8 mouse cellular contexts compared by ENCODE assay signal in genomic region chr6:47877461-47878132, GRCm38 (mm10). TPM values are rescaled to one million over a fixed set of nuclear protein-coding genes. Genes with fewer than 3 reads are reported as not detected.
DNase-seq lines count a peak whose midpoint lies in the region; ATAC-seq lines count a peak whose summit lies in the region.

No protein-coding gene starts in this region.

- peak; percentile 91 for DNase-seq in ZHBTc4 (ENCODE audit: low read depth, low spot score)
- DNase-seq in gastrocnemius, adult 8-10 months (ENCODE audit: low spot score in 2 of 2) = peak; percentile 83 to 87
- DNase-seq in induced T-regulatory cell, adult 2 months (ENCODE audit: low read depth) = peak; percentile 82
- peak; percentile 76 to 89 for DNase-seq in left cerebral cortex, adult 9 months (ENCODE audit: low spot score in 2 of 2)
- peak; percentile 85 for DNase-seq in right cerebral cortex, postnatal 14 days
- peak; percentile 87 to 92 for DNase-seq in urinary bladder, postnatal 36 days (ENCODE audit: low spot score in 2 of 2)

- ATAC-seq in common myeloid progenitor, adult 5-6 weeks (replicated peaks; ENCODE audit: low read depth, poor library complexity, severe bottlenecking) = peak; percentile 92
- ATAC-seq in megakaryocyte progenitor cell, adult 5-6 weeks (replicated peaks; ENCODE audit: poor library complexity) = peak; percentile 95

RNA-seq across cellular contexts. Expression of gene Zfp282, which starts 0.6 kb away (rescaled TPM):
- total RNA-seq in common myeloid progenitor, adult 5-6 weeks (2017) = 15.1 and 16.9 TPM in 2 replicates
- total RNA-seq in gastrocnemius, adult 8-10 months (2022) = 1 to 10 TPM; 4.7 to 5.9 (median 4.9) TPM
- 6.5 and 7.6 TPM in 2 replicates for total RNA-seq in megakaryocyte progenitor cell, adult 5-6 weeks (2015)
- 10.9 and 12.2 TPM in 2 replicates for total RNA-seq in megakaryocyte progenitor cell, adult 5-6 weeks (2017)

RNA-seq across cellular contexts. Expression of gene Zfp398, which starts 42.1 kb away (rescaled TPM):
- total RNA-seq in common myeloid progenitor, adult 5-6 weeks (2017) = 21.2 and 21.8 TPM in 2 replicates
- total RNA-seq in gastrocnemius, adult 8-10 months (2022) = 1 to 10 TPM; 5.2 to 6.9 (median 6.2) TPM
- total RNA-seq in megakaryocyte progenitor cell, adult 5-6 weeks (2015) = 18.2 and 24.0 TPM in 2 replicates
- 13.7 and 18.3 TPM in 2 replicates for total RNA-seq in megakaryocyte progenitor cell, adult 5-6 weeks (2017)

RNA-seq across cellular contexts. Expression of gene Zfp212, which starts 42.7 kb away (rescaled TPM):
- 9.0 and 10.3 TPM in 2 replicates for total RNA-seq in common myeloid progenitor, adult 5-6 weeks (2017)
- 10 to 100 TPM in 1 of 4 experiments, 1 to 10 TPM in 3; 7.0 to 10.2 (median 9.1) TPM for total RNA-seq in gastrocnemius, adult 8-10 months (2022)
- 6.5 and 6.6 TPM in 2 replicates for total RNA-seq in megakaryocyte progenitor cell, adult 5-6 weeks (2015)
- 6.8 and 10.4 TPM in 2 replicates for total RNA-seq in megakaryocyte progenitor cell, adult 5-6 weeks (2017)

RNA-seq across cellular contexts. Expression of gene Zfp786, which starts 46.9 kb away (rescaled TPM):
- 2.2 and 3.2 TPM in 2 replicates for total RNA-seq in common myeloid progenitor, adult 5-6 weeks (2017)
- total RNA-seq in gastrocnemius, adult 8-10 months (2022) = 1 to 10 TPM in 1 of 4 experiments, under 1 TPM in 3; 0.65 to 1.8 (median 0.85) TPM
- 0.81 and 1.5 TPM in 2 replicates for total RNA-seq in megakaryocyte progenitor cell, adult 5-6 weeks (2015)
- 2.3 and 2.7 TPM in 2 replicates for total RNA-seq in megakaryocyte progenitor cell, adult 5-6 weeks (2017)

Comparison
In these comparisons a context has a peak if more than half of its experiments do, and no peak if none do; other contexts are left out.
1. Peak in every context shown above with its lines: DNase-seq and ATAC-seq.